Comparison of ENCODE assay signal across 33 mouse cellular contexts in the genomic region with DNA sequence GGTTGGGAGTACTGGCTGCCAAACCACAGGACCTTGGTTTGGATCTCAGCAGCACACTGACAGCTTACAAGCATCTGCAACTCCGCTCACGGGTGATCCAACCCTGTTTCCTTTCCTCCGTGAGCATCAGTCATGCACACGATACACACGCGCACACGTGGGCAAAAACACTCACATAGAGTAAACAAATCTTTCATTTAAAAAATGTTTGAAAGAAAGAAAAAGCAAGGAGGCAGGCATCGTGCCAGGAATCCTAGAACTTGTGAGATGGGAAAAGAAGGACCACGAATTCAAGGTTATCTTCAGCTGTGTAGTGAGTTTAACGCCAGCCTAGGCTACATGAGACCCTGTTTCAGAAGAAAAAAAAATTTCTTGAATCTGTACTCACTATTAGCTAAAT. TPM values are rescaled to one million over a fixed set of nuclear protein-coding genes. Genes with fewer than 3 reads are reported as not detected.
DNase-seq lines count a peak whose midpoint lies in the region; TF ChIP-seq lines count a peak whose summit lies in the region.
"Had no signal": no experiment of that assay in that cellular context is flagged by ENCODE, and none has a peak within 500 bp of the region (broad histone marks: within the 10 kb centered on the region; RNA-seq: fewer than 3 reads in every experiment).

No protein-coding gene starts in this region.

- 98% methylated on average over 10 of the region's 10 CpGs for WGBS in thymus, adult 2 months

- H3K4me3 ChIP-seq in testis, adult 2 months (ENCODE audit: control insufficient read depth, low read depth, low read length): no peak overlapping the region
- H3K4me3 ChIP-seq in thymus, adult 2 months (ENCODE audit: control insufficient read depth, insufficient read depth, low read length): no peak overlapping the region
- H3K4me3 ChIP-seq: embryonic facial prominence, embryonic 12.5 days; embryonic facial prominence, embryonic 15.5 days; erythroblast, embryonic 14.5 days; forebrain, embryonic 12.5 days; forebrain, embryonic 15.5 days; heart, embryonic 12.5 days; heart, embryonic 15.5 days; hindbrain, embryonic 10.5 days; hindbrain, embryonic 13.5 days; intestine, embryonic 15.5 days had no signal

- H3K27me3 ChIP-seq in testis, adult 2 months (ENCODE audit: control insufficient read depth, insufficient read depth, low read length): no peaks in the 10 kb centered on the region
- H3K27me3 ChIP-seq in thymus, adult 2 months (ENCODE audit: control insufficient read depth, insufficient read depth, low read length): no peaks in the 10 kb centered on the region
- H3K27me3 ChIP-seq: CH12.LX; embryonic facial prominence, embryonic 12.5 days; embryonic facial prominence, embryonic 15.5 days; forebrain, embryonic 12.5 days; forebrain, embryonic 15.5 days; heart, embryonic 12.5 days; heart, embryonic 15.5 days; hindbrain, embryonic 13.5 days; intestine, embryonic 15.5 days had no signal

- TF ChIP-seq CTCF in testis, adult 2 months (IDR thresholded peaks at IDR 0.05; ENCODE audit: control insufficient read depth, insufficient read depth, insufficient replicate concordance, low read depth, low read length): no peak
- TF ChIP-seq CTCF in thymus, adult 2 months (IDR thresholded peaks at IDR 0.05; ENCODE audit: borderline replicate concordance, control insufficient read depth, extremely low read depth, insufficient read depth, low read length, poor library complexity): no peak

- peak; percentile 36 for DNase-seq in adrenal gland, adult 2 months
- DNase-seq in adrenal gland, postnatal 10 days: no peak
- DNase-seq in testis, postnatal 14 days (ENCODE audit: low spot score): no peak
- DNase-seq in testis, postnatal 10 days (ENCODE audit: low spot score): peak; percentile 50
- no peak for DNase-seq in thymus, adult 2 months
- DNase-seq: B cell, adult 2 months; cerebellum, adult 11 months; cerebellum, adult 2 months; cerebellum, adult 9-11 months; cerebellum, postnatal 25 days; gastrocnemius, postnatal 25 days; heart, adult 18-20 months; heart, postnatal 10 days; heart, postnatal 36 days; kidney, adult 11 months had no signal

- H3K27ac ChIP-seq in testis, adult 2 months (ENCODE audit: control insufficient read depth, insufficient read depth, low read depth, low read length): peak overlapping the region; percentile 3; the same call in 1 of the 2 replicates
- no peak overlapping the region for H3K27ac ChIP-seq in thymus, adult 2 months (ENCODE audit: control insufficient read depth, insufficient read depth, low read length)
- H3K27ac ChIP-seq: embryonic facial prominence, embryonic 12.5 days; embryonic facial prominence, embryonic 15.5 days; forebrain, embryonic 12.5 days; forebrain, embryonic 15.5 days; heart, embryonic 15.5 days; hindbrain, embryonic 10.5 days; hindbrain, embryonic 13.5 days; intestine, embryonic 15.5 days had no signal

- no peaks in the 10 kb centered on the region for H3K36me3 ChIP-seq in testis, adult 2 months (ENCODE audit: control insufficient read depth, insufficient read depth, low read length)
- no peaks in the 10 kb centered on the region; the same call in 1 of the 2 replicates for H3K36me3 ChIP-seq in thymus, adult 2 months (ENCODE audit: control insufficient read depth, insufficient read depth, low read length)
- H3K36me3 ChIP-seq: embryonic facial prominence, embryonic 12.5 days; embryonic facial prominence, embryonic 15.5 days; forebrain, embryonic 12.5 days; forebrain, embryonic 15.5 days; hindbrain, embryonic 10.5 days; hindbrain, embryonic 13.5 days; intestine, embryonic 15.5 days had no signal

- no peaks in the 10 kb centered on the region for H3K4me1 ChIP-seq in testis, adult 2 months (ENCODE audit: control insufficient read depth, insufficient read depth, low read length)
- no peaks in the 10 kb centered on the region for H3K4me1 ChIP-seq in thymus, adult 2 months (replicated peaks; ENCODE audit: control insufficient read depth, insufficient read depth, low read length)
- H3K4me1 ChIP-seq: embryonic facial prominence, embryonic 12.5 days; embryonic facial prominence, embryonic 15.5 days; forebrain, embryonic 12.5 days; forebrain, embryonic 15.5 days; heart, embryonic 12.5 days; heart, embryonic 15.5 days; hindbrain, embryonic 10.5 days; hindbrain, embryonic 13.5 days; intestine, embryonic 15.5 days had no signal

- TF ChIP-seq POLR2A in testis, adult 2 months (IDR thresholded peaks at IDR 0.05; ENCODE audit: control insufficient read depth, low read depth, low read length): no peak
- no peak for TF ChIP-seq POLR2A in thymus, adult 2 months (IDR thresholded peaks at IDR 0.05; ENCODE audit: control insufficient read depth, extremely low read depth, insufficient read depth, low read length, poor library complexity)

RNA-seq across cellular contexts. Expression of a gene that starts 24.2 kb away (rescaled TPM):
- under 1 TPM in 1 of 2 experiments, not detected in 1; 0.86 TPM for total RNA-seq in adrenal gland, adult 2 months (2021)
- not detected in 2 replicates for polyA plus RNA-seq in adrenal gland, adult 2 months (2012; rRNA removed)
- total RNA-seq in adrenal gland, postnatal 10 days (2021): 1 to 10 TPM in 1 of 2 experiments, under 1 TPM in 1; 0.45 to 1.3 TPM
- polyA plus RNA-seq in testis, adult 2 months (2012; rRNA removed): not detected in 2 replicates
- polyA plus RNA-seq in thymus, adult 2 months (2012; rRNA removed): 0.19 and 0.34 TPM in 2 replicates
- total RNA-seq: heart, postnatal 10 days had no signal
- polyA plus RNA-seq: embryonic facial prominence, embryonic 12.5 days; embryonic facial prominence, embryonic 15.5 days; erythroblast, embryonic 14.5 days; forebrain, embryonic 15.5 days; G1E; gonadal fat pad, adult 2 months had no signal

RNA-seq across cellular contexts. Expression of a gene that starts 30.8 kb away (rescaled TPM):
- 10 to 100 TPM; 35.7 to 48.7 TPM for total RNA-seq in adrenal gland, adult 2 months (2021)
- polyA plus RNA-seq in adrenal gland, adult 2 months (2012; rRNA removed): 5.2 and 6.3 TPM in 2 replicates
- total RNA-seq in adrenal gland, postnatal 10 days (2021): 10 to 100 TPM; 31.2 to 35.7 TPM
- polyA plus RNA-seq in testis, adult 2 months (2012; rRNA removed): 1.7 and 2.4 TPM in 2 replicates
- 10.2 and 11.8 TPM in 2 replicates for polyA plus RNA-seq in thymus, adult 2 months (2012; rRNA removed)

RNA-seq across cellular contexts. Expression of a gene that starts 49.1 kb away (rescaled TPM):
- 100 to 1,000 TPM; 189 to 314 TPM for total RNA-seq in adrenal gland, adult 2 months (2021)
- 122 and 133 TPM in 2 replicates for polyA plus RNA-seq in adrenal gland, adult 2 months (2012; rRNA removed)
- total RNA-seq in adrenal gland, postnatal 10 days (2021): 100 to 1,000 TPM in 1 of 2 experiments, 10 to 100 TPM in 1; 71.2 to 120 TPM
- 7.0 and 13.6 TPM in 2 replicates for polyA plus RNA-seq in testis, adult 2 months (2012; rRNA removed)
- polyA plus RNA-seq in thymus, adult 2 months (2012; rRNA removed): 1.9 and 2.3 TPM in 2 replicates
- total RNA-seq: CH12.LX; common myeloid progenitor, adult 5-6 weeks; G1E had no signal
- polyA plus RNA-seq: erythroblast, embryonic 14.5 days; G1E; Patski had no signal

RNA-seq across cellular contexts. Expression of a gene that starts 58.6 kb away (rescaled TPM):
- total RNA-seq in adrenal gland, adult 2 months (2021): not detected
- not detected in 2 replicates for polyA plus RNA-seq in adrenal gland, adult 2 months (2012; rRNA removed)
- total RNA-seq in adrenal gland, postnatal 10 days (2021): not detected
- polyA plus RNA-seq in testis, adult 2 months (2012; rRNA removed): 10.8 and 14.0 TPM in 2 replicates
- polyA plus RNA-seq in thymus, adult 2 months (2012; rRNA removed): not detected in 2 replicates
- total RNA-seq: CH12.LX; common myeloid progenitor, adult 5-6 weeks; G1E; gastrocnemius, adult 8-10 months; gastrocnemius, postnatal 25 days; heart, adult 18-20 months; heart, postnatal 10 days; heart, postnatal 36 days had no signal
- polyA plus RNA-seq: cerebellum, adult 2 months; embryonic facial prominence, embryonic 12.5 days; embryonic facial prominence, embryonic 15.5 days; erythroblast, embryonic 14.5 days; forebrain, embryonic 12.5 days; forebrain, embryonic 15.5 days; G1E; heart, embryonic 12.5 days; hindbrain, embryonic 10.5 days; hindbrain, embryonic 13.5 days; hindbrain, embryonic 16.5 days; intestine, embryonic 15.5 days; Patski had no signal

Comparison
In these comparisons a context has a peak if more than half of its experiments do, and no peak if none do; other contexts are left out.
1. DNase-seq: peak in adrenal gland, adult 2 months (single experiment) and testis, postnatal 10 days (single experiment); none in adrenal gland, postnatal 10 days (single experiment), testis, postnatal 14 days (single experiment) and thymus, adult 2 months (single experiment).